Mouse (Mus musculus) stomach, embryonic 14.5 days (tissue): ENCODE measurements around the gene Praf2. TPM values are rescaled to one million over a fixed set of nuclear protein-coding genes. Genes with fewer than 3 reads are reported as not detected.

Experiments used
- ATAC-seq: fragments of 200-750 bp; cut with Nextera tagmentation; 2 replicates; pipeline ENCODE4 v1.8.0; 2017; ENCODE audit warnings: low read depth, moderate TSS enrichment; ENCODE audit not compliant: insufficient number of reproducible peaks, insufficient read depth, low FRiP score
- H3K27ac ChIP-seq: fragments of 300-500 bp; sonication (generic); 2 replicates; pipeline ENCODE4 v1.5.1; 2014; ENCODE audit warnings: mild to moderate bottlenecking, low read length, moderate library complexity, mixed read lengths
- H3K27me3 ChIP-seq: fragments of 300-500 bp; sonication (generic); 2 replicates; pipeline ENCODE4 v1.6.1; 2014; ENCODE audit warnings: low read length, control low read depth, mixed read lengths; ENCODE audit not compliant: control insufficient read depth, insufficient read depth
- H3K36me3 ChIP-seq: fragments of 300-500 bp; sonication (generic); 2 replicates; pipeline ENCODE4 v1.6.1; 2014; ENCODE audit warnings: mild to moderate bottlenecking, control low read depth, low read length, moderate library complexity, mixed read lengths; ENCODE audit not compliant: control insufficient read depth, insufficient read depth
- H3K4me1 ChIP-seq: fragments of 300-500 bp; sonication (generic); 2 replicates; pipeline ENCODE4 v1.6.1; 2014; ENCODE audit warnings: low read length, control low read depth, mixed read lengths; ENCODE audit not compliant: control insufficient read depth, insufficient read depth
- H3K4me2 ChIP-seq: fragments of 300-500 bp; sonication (generic); replicated peaks from 2 replicates; pipeline ENCODE4 v1.6.1; 2014; ENCODE audit warnings: low read depth, low read length, control low read depth
- H3K4me3 ChIP-seq: fragments of 300-500 bp; sonication (generic); 2 replicates; pipeline ENCODE4 v1.5.1; 2014; ENCODE audit warnings: low read depth, low read length, control low read depth
- H3K9ac ChIP-seq: fragments of 300-500 bp; sonication (generic); replicated peaks from 2 replicates; pipeline ENCODE4 v1.6.1; 2014; ENCODE audit warnings: low read depth, mild to moderate bottlenecking, control low read depth, low read length, moderate library complexity, mixed read lengths
- H3K9me3 ChIP-seq: fragments of 300-500 bp; sonication (generic); 2 replicates; pipeline ENCODE4 v1.6.1; 2016; ENCODE audit warnings: low read depth, low read length, control low read depth; ENCODE audit not compliant: control insufficient read depth
- WGBS: fragments of 180-500 bp; shearing (Covaris S2); extraction: QIAGEN DNeasy Blood & Tissue Kit; methylation state at CpG from one replicate; pipeline ENCODE4 v1.1.7; 2014; 5-methylcytosine and 5-hydroxymethylcytosine counted together
- polyA plus RNA-seq: library from polyadenylated mRNA; unstranded; fragments of >200 nt; fragmentation: Nextera tagmentation; extraction: Ambion mirVana; gene quantifications from 2 replicates; pipeline ENCODE4 v1.2.1, GENCODE M21; 2014

Praf2 gene
- polyA plus RNA-seq, result 91.5 and 95.7 TPM in 2 replicates

GRCm38 (mm10) chrX:7728215-7728921 is at the start of gene Praf2:
Praf2 (plus strand) TSS chrX:7728439.
- peak; percentile 93 for ATAC-seq
- 16% methylated on average over 42 of the region's 42 CpGs for WGBS
- Histone ChIP-seq H3K4me2 (peak within 1 kb of the TSS; percentile 43), H3K4me3 (peak within 1 kb of the TSS; percentile 44), H3K36me3 (no peaks in the 10 kb centered on the region; the same call in none of the 2 replicates), H3K27me3 (no peaks in the 10 kb centered on the region), H3K27ac (peak within 1 kb of the TSS; percentile 58; the same call in 1 of the 2 replicates), H3K9ac (0 out of 2 replicates have a peak within 1 kb of the TSS, but pooled peaks have one; percentile 14), H3K4me1 (no peaks in the 10 kb centered on the region; the same call in 1 of the 2 replicates), H3K9me3 (no peaks in the 10 kb centered on the region)

GRCm38 (mm10) chrX:7678986-7679385 is 49.3 kb upstream of the Praf2 start:
- Histone ChIP-seq H3K9me3 (no peaks in the 10 kb centered on the region), H3K9ac (no peak overlapping the region), H3K36me3 (no peaks in the 10 kb centered on the region), H3K4me2 (no peak overlapping the region), H3K4me1 (0 out of 2 replicates have a peak, but pooled peaks cover 2% of the 10 kb centered on the region), H3K4me3 (no peak overlapping the region), H3K27ac (no peak overlapping the region), H3K27me3 (no peaks in the 10 kb centered on the region)
- 50% methylated on average over 3 of the region's 3 CpGs for WGBS
- no peak for ATAC-seq

GRCm38 (mm10) chrX:7679405-7680056 is 48.7 kb upstream of the Praf2 start:
- 18% methylated on average over 27 of the region's 27 CpGs for WGBS
- ATAC-seq, result peak; percentile 95
- H3K9ac ChIP-seq, result no peak overlapping the region
- H3K27ac ChIP-seq, result no peak overlapping the region
- H3K36me3 ChIP-seq, result no peaks in the 10 kb centered on the region
- 0 out of 2 replicates have a peak, but pooled peaks cover 2% of the 10 kb centered on the region for H3K4me1 ChIP-seq
- H3K9me3 ChIP-seq, result no peaks in the 10 kb centered on the region
- H3K27me3 ChIP-seq, result no peaks in the 10 kb centered on the region
- peak overlapping the region; percentile 15 for H3K4me3 ChIP-seq
- H3K4me2 ChIP-seq, result peak overlapping the region; percentile 43

GRCm38 (mm10) chrX:7680057-7680412 is 48.2 kb upstream of the Praf2 start:
- peak; percentile 28; the same call in 1 of the 2 replicates for ATAC-seq
- peak overlapping the region; percentile 15; the same call in 1 of the 2 replicates for H3K4me3 ChIP-seq
- H3K27ac ChIP-seq, result no peak overlapping the region
- peak overlapping the region; percentile 43 for H3K4me2 ChIP-seq
- no peaks in the 10 kb centered on the region for H3K9me3 ChIP-seq
- no peaks in the 10 kb centered on the region for H3K4me1 ChIP-seq
- no peak overlapping the region for H3K9ac ChIP-seq
- WGBS, result 23% methylated on average over 12 of the region's 12 CpGs
- no peaks in the 10 kb centered on the region for H3K27me3 ChIP-seq
- H3K36me3 ChIP-seq, result no peaks in the 10 kb centered on the region

GRCm38 (mm10) chrX:7680864-7681263 is 47.4 kb upstream of the Praf2 start, which contains the start of gene Magix:
Magix (minus strand) TSS chrX:7681251.
- no peak for ATAC-seq
- H3K27ac ChIP-seq, result no peak within 1 kb of the TSS
- peak within 1 kb of the TSS; percentile 15; the same call in 1 of the 2 replicates for H3K4me3 ChIP-seq
- WGBS, result 70% methylated on average over 14 of the region's 14 CpGs
- H3K36me3 ChIP-seq, result no peaks in the 10 kb centered on the region
- H3K4me1 ChIP-seq, result no peaks in the 10 kb centered on the region
- no peaks in the 10 kb centered on the region for H3K9me3 ChIP-seq
- peak within 1 kb of the TSS; percentile 43 for H3K4me2 ChIP-seq
- H3K9ac ChIP-seq, result no peak within 1 kb of the TSS
- no peaks in the 10 kb centered on the region for H3K27me3 ChIP-seq

GRCm38 (mm10) chrX:7688321-7688720 is 39.9 kb upstream of the Praf2 start:
- Histone ChIP-seq H3K4me3 (no peak overlapping the region), H3K36me3 (no peaks in the 10 kb centered on the region), H3K9ac (no peak overlapping the region), H3K27me3 (no peaks in the 10 kb centered on the region), H3K9me3 (no peaks in the 10 kb centered on the region), H3K4me1 (no peaks in the 10 kb centered on the region), H3K4me2 (no peak overlapping the region), H3K27ac (no peak overlapping the region)
- WGBS, result 76% methylated on average over 2 of the region's 2 CpGs
- ATAC-seq, result no peak

GRCm38 (mm10) chrX:7690486-7690885 is 37.8 kb upstream of the Praf2 start:
- no peaks in the 10 kb centered on the region for H3K9me3 ChIP-seq
- 52% methylated on average over 3 of the region's 3 CpGs for WGBS
- no peak for ATAC-seq
- H3K27me3 ChIP-seq, result no peaks in the 10 kb centered on the region
- no peak overlapping the region for H3K9ac ChIP-seq
- H3K4me2 ChIP-seq, result no peak overlapping the region
- no peak overlapping the region for H3K4me3 ChIP-seq
- H3K36me3 ChIP-seq, result no peaks in the 10 kb centered on the region
- H3K4me1 ChIP-seq, result no peaks in the 10 kb centered on the region
- H3K27ac ChIP-seq, result no peak overlapping the region

GRCm38 (mm10) chrX:7692862-7693261 is 35.4 kb upstream of the Praf2 start:
- Histone ChIP-seq H3K27me3 (no peaks in the 10 kb centered on the region), H3K9ac (no peak overlapping the region), H3K4me3 (no peak overlapping the region), H3K27ac (no peak overlapping the region), H3K36me3 (no peaks in the 10 kb centered on the region), H3K4me2 (no peak overlapping the region), H3K4me1 (no peaks in the 10 kb centered on the region), H3K9me3 (no peaks in the 10 kb centered on the region)
- ATAC-seq, result no peak
- 38% methylated on average over 4 of the region's 4 CpGs for WGBS
